Mouse (Mus musculus) mature B cell (primary cell): Measurements from ENCODE around the gene Ptprs.

Experiments used
- in situ Hi-C: fragments of 300-500 bp; cut with MboI; formaldehyde crosslinking; loops from 2 replicates; pipeline ENCODE4 v1.14.3; 2019

Gene Ptprs

GRCm38 (mm10) chr17:56490438-56491152 is 14.3 kb upstream of the Ptprs start:
- in situ Hi-C loops = no loop called here

GRCm38 (mm10) chr17:56488028-56488427 is 11.7 kb upstream of the Ptprs start:
- in situ Hi-C loops = loop anchor here (10.0 kb wide), 1 partner anchor 123 kb away; no protein-coding TSS in a partner anchor

GRCm38 (mm10) chr17:56487441-56487888 is 11.2 kb upstream of the Ptprs start:
- in situ Hi-C loops = loop anchor here (10.0 kb wide), 1 partner anchor 123 kb away; no protein-coding TSS in a partner anchor

- in situ Hi-C loops = loop anchor here (10.0 kb wide), 1 partner anchor 121 kb away; no protein-coding TSS in a partner anchor
Observed at GRCm38 (mm10) chr17:56485926-56486325, 9.6 kb upstream of the Ptprs start.

GRCm38 (mm10) chr17:56485118-56485517 is 8.8 kb upstream of the Ptprs start:
- in situ Hi-C loops = loop anchor here (10.0 kb wide), 1 partner anchor 120 kb away; no protein-coding TSS in a partner anchor

- in situ Hi-C loops = loop anchor here (10.0 kb wide), 1 partner anchor 118 kb away; no protein-coding TSS in a partner anchor
Observed at GRCm38 (mm10) chr17:56482671-56483070, 6.4 kb upstream of the Ptprs start.

- in situ Hi-C loops = no loop called here
Observed at GRCm38 (mm10) chr17:56479358-56479757, 3.1 kb upstream of the Ptprs start.

GRCm38 (mm10) chr17:56478191-56478611 is 1.9 kb upstream of the Ptprs start:
- in situ Hi-C loops = no loop called here

- in situ Hi-C loops = no loop called here
Observed at GRCm38 (mm10) chr17:56477191-56477818, 1.0 kb upstream of the Ptprs start.

- in situ Hi-C loops = no loop called here
Observed at GRCm38 (mm10) chr17:56475584-56476401, 490 bp downstream of the Ptprs start.

- in situ Hi-C loops = no loop called here
Observed at GRCm38 (mm10) chr17:56474831-56475581, 1.3 kb downstream of the Ptprs start.

- in situ Hi-C loops = no loop called here
Observed at GRCm38 (mm10) chr17:56474311-56474830, 1.9 kb downstream of the Ptprs start.

GRCm38 (mm10) chr17:56473611-56473905 is 2.7 kb downstream of the Ptprs start:
- in situ Hi-C loops = no loop called here

GRCm38 (mm10) chr17:56472733-56473610 is 3.3 kb downstream of the Ptprs start:
- in situ Hi-C loops = no loop called here

GRCm38 (mm10) chr17:56472121-56472520 is 4.2 kb downstream of the Ptprs start:
- in situ Hi-C loops = no loop called here

- in situ Hi-C loops = no loop called here
Observed at GRCm38 (mm10) chr17:56471136-56471535, 5.1 kb downstream of the Ptprs start.

- in situ Hi-C loops = no loop called here
Observed at GRCm38 (mm10) chr17:56470571-56470970, 5.7 kb downstream of the Ptprs start.

GRCm38 (mm10) chr17:56470001-56470436 is 6.3 kb downstream of the Ptprs start:
- in situ Hi-C loops = no loop called here

- in situ Hi-C loops = no loop called here
Observed at GRCm38 (mm10) chr17:56469275-56469674, 7.0 kb downstream of the Ptprs start.

GRCm38 (mm10) chr17:56468870-56469269 is 7.4 kb downstream of the Ptprs start:
- in situ Hi-C loops = no loop called here
